Mouse (Mus musculus) inflammation-experienced regulatory T-cells, adult 16 weeks (primary cell): Measurements from ENCODE around the gene Irak1. TPM values are rescaled to one million over a fixed set of nuclear protein-coding genes. Genes with fewer than 3 reads are reported as not detected.

Experiments
- polyA plus RNA-seq: library from polyadenylated mRNA; unstranded; fragments of 100-300 nt; shearing (Covaris generic); gene quantifications from one replicate; pipeline ENCODE4 v1.2.1, GENCODE M21; 2017

Gene Irak1
- polyA plus RNA-seq, result 38.8 TPM

DNA sequence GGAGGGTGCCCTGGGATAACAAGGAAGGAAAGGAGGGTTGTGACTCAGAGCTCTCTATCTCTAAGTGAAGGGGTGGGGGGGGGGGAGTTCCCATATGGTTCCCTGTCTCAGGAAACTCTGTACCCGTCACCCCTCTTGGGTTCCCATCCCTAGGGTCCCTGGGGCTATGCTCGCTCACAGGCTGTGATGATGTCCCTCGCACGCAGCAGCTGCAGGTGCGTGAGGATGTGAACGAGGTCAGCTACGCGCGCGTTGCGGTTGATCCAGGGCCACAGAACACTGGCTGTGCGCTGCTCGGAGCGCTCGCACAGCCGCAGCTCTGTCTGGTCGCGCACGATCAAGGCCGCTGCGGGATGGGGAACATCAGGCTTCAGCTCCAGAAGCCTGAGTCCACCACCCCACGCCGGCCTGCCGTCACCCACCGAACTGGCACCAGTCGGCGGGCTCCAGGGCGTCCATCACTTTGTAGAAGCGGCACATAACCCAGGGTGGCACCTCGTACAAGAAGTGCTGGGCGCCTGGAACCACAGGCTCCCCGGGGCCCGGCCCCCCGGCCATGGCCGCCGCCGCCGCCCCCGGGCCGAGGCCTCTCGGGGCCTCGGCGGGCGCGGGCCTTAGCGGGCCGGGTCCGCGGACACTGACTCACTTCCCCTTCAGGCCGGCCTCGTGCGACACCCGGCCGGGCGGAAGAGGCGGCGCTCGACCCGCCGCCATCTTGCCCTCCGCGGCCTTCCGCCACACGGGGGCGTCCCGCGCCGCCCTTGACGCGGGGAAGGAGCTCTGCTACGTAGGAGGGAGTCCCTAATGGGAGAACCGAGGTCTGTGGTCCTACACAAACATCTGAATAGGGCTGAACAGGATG is at the start of gene Irak1:
Irak1 (minus strand) TSS at position 731 of the 862 bp plus-strand sequence.

GRCm38 (mm10) chrX:73966248-73967176 is 57.2 kb downstream of the Irak1 start, which contains the start of gene Hcfc1:
Hcfc1 (minus strand) TSS chrX:73966357.

Other genes with a start within 250 kb of the Irak1 start
- 1.6 TPM for gene Srpk3, start 249.5 kb downstream of the Irak1 start, polyA plus RNA-seq
- 226 TPM for gene Idh3g, start 237.0 kb downstream of the Irak1 start, polyA plus RNA-seq
- 243 TPM for gene Ssr4, start 236.9 kb downstream of the Irak1 start, polyA plus RNA-seq
- gene Pdzd4, start 198.9 kb downstream of the Irak1 start, polyA plus RNA-seq, result 0.44 TPM
- 4.2 TPM for gene Avpr2, start 131.8 kb downstream of the Irak1 start, polyA plus RNA-seq
- gene L1cam, start 127.8 kb downstream of the Irak1 start, polyA plus RNA-seq, result 9.2 TPM
- gene Arhgap4, start 102.0 kb downstream of the Irak1 start, polyA plus RNA-seq, result 322 TPM
- 224 TPM for gene Naa10, start 102.0 kb downstream of the Irak1 start, polyA plus RNA-seq
- 11.6 TPM for gene Renbp, start 93.1 kb downstream of the Irak1 start, polyA plus RNA-seq
- gene Hcfc1, start 57.6 kb downstream of the Irak1 start, polyA plus RNA-seq, result 69.3 TPM
- gene Opn1mw, start 103.5 kb upstream of the Irak1 start, polyA plus RNA-seq, result not detected
- gene Mecp2, start 111.4 kb upstream of the Irak1 start, polyA plus RNA-seq, result 46.0 TPM
- not detected for gene Tex28, start 143.9 kb upstream of the Irak1 start, polyA plus RNA-seq
- 2.4 TPM for gene Tktl1, start 153.3 kb upstream of the Irak1 start, polyA plus RNA-seq
- gene Flna, start 225.9 kb upstream of the Irak1 start, polyA plus RNA-seq, result 352 TPM
- gene Emd, start 230.8 kb upstream of the Irak1 start, polyA plus RNA-seq, result 63.3 TPM
- gene Rpl10, start 246.9 kb upstream of the Irak1 start, polyA plus RNA-seq, result 85.1 TPM